Mouse (Mus musculus) right cerebral cortex, postnatal 10 days (tissue): ENCODE measurements at regions not wholly inside any gene's neighbourhood (a gene's known extent, or its start where the extent isn't known, plus 50 kb on each side); places are given as distances from the start of the nearest gene placed in this dataset.

ENCODE experiments used
- DNase-seq, 2 experiments: peaks; one replicate each; pipeline ENCODE4 v3.0.0; 2021; ENCODE audit warnings: low spot score in 2 of 2

DNA sequence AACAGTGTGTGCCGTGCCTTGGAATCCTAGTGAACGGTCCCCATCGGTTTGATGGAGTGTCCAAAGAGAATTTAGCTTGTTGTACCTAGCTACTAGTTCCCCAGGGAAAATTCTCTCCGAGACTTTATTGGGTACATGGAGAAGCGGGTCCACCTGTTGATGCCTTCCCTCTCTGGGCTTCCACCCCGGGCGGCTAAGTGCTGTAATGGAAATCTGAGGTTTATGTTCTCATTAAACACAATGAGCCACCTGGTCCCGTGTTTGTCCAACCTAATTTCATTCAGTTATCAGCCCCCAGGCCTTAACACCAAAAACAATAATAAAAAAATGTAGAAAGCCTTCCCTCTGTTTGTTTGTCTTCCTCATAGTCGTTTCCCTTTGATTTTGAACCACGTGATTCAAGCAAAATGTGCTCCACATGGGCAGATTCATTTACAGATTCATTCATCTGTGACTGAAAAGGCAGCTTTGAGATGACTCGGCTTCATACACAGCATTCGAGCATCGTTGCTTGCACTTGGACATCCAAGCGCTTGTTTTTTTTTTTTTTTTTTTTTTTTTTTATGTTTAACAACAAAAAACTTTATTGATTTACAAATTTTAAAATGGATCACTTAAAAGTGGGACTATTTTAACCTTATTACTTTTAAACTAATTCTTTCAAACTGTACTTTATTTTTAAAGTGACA, 84.5 kb upstream of the Smim23 start:
- DNase-seq: no peak

DNA sequence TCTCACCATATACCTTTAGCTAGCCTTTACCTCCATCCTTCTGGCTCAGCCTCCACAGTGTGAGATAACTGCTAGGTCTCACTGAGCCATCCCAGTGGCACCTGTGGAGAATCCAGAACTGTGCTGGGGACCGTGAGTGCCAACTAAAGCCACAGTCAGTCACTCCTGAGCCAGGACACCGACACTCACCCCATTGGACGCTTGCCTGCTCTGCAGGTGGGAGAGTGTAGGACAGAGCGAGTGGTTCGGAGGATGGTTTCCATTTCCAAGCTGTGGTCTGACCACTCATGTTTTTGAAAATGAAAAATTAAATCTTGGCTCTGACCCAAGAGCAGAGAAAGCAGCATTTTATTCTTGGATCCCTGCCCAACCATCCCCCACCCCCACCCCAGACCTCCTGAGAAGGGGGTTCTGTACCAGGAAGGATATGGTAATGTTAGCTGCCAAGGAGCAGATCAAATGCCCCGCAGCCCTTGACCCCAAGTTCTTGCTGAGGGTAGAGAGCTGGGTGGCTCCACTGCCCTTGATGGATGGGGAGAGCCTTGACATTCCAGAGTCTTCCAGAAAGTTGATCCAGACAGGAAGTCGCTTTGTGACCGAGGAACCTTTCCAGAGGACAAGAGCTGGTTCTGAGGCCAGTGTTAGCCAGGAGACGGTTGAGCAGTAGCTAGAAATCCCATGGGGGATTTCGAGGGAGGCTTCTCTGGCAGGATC, 83.3 kb upstream of the Smim23 start:
- DNase-seq: no peak

- DNase-seq: no peak
Observed at GRCm38 (mm10) chr11:32903970-32904369, 79.6 kb upstream of the Smim23 start.

DNA sequence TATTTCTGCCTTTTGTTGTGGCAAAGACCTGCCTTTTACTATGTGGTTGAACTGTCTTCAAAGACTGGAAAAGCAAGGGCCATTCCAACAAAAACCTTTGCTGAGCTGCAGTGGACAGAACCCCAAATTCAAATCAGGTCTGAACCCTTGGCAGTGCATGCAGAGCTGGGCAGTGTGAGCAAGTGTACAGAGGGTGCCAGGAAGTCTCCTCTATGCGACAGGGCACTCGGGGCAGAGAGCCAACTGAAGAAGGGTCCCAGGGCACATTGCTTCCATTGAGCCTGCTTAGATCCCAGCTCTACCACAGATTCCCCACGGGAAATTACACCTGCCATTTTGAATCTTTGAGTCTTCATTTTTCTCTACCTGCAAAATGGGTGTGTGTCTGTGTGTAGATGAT, 79.0 kb upstream of the Smim23 start:
- peak; percentile 70 to 74 for DNase-seq

DNA sequence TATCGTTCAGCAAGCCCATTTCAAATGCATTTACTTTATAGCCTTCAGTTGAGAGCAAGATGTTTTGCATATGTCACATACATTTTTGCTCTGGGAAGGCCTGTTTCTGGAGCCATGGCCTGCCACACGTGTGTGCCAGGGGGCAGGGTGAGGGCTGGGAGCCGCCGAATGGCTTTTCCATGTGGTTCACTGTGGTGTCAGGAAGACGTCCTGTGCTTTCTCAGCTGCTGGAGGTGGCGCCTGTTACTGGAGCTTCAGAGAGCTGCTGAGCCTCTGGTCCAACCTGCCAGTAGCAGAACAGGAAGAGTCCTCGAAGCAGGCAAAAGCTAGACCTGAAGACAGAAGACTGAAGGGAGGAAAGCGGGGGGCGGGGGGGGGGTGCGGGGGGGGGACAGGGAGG, 78.5 kb upstream of the Smim23 start:
- DNase-seq: no peak

DNA sequence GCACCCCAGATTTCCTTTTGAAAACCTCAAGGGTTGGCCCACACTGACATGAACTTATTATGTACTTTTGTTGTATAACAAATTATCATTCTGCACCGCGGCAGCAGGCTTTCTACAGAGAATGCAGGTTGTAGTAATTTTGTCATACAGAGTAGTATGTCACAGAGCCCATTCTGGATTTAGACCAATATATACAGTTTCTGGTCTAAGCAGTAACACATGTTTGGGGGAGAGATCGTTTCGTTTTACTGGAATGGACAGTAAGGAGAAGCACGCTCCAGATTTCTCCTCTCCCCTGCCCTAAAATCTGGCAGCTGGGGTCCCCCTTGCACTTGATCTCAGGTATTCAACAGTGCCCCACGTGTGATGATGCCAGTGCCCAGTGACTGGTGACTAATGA, 76.0 kb upstream of the Smim23 start:
- no peak for DNase-seq

DNA sequence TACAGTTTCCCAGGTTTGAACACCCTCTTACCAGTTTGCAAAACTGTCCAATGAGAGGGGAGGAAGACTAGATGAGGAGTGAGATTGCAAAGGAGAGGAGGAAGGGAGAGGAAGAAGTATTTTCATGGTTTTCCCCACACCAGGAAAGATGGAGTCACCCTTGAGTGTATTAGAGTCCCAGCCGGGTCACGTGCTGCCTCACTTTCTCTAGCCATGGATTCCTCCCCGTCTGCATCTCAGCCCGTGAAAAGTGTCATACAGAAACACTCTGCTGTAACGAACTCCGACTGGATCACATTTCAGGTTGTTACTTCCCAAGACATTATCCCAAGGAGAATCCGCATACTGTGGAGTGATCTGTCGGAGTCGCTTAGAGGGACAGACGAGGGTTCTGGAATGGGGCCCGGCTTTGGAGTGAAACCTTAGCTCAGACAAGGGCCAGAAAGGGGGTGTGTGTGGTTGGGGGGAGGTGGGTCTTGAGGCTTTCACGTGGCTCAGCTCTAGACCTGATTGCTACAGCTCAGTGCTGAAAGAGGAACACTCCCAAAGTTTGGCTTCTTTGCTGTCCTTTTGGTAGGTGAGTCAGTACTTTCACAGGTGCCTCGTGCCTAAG, 75.3 kb upstream of the Smim23 start:
- peak in 1 of 2 experiments; percentile 7 for DNase-seq

DNA sequence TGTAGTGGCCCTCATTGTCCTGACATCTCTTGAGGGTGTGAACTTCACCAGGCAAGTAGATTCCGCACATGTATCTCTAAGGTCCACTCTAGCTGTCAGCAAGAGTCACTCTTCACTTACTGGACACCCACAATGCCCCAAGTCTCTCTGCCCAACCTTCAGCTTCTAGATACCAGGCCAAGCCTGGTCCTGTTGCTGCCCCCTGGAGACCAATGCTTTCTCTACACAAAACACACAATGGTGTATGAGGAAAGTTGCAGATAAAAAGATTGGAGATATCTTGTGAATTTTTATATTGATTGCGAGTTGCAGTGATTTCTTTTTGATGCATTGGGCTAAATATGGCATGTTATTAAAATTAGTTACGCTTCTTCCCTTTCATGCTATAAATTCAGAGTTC, 71.0 kb upstream of the Smim23 start:
- DNase-seq: peak in 1 of 2 experiments; percentile 15

- peak in 1 of 2 experiments; percentile 9 for DNase-seq
Observed at GRCm38 (mm10) chr11:32893146-32893903, 68.9 kb upstream of the Smim23 start.

DNA sequence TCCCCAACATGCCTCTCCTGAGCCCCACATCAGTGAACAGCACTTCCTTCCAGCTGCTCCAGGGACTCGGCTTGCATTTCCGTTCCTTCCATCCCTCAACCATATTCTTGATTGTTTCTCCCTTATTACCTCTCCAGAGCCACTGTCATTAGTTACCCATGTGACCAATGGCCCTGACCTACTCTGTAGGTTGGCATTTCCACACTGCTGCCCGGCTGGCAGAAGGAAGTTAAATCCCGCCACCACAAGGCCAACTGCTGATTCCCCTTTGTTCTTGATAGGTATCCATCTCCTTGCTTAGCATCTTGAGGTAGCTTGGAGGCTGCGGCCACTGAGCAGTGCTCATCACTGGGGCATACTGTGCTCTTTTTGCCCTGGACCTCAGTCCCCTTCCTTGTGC, 68.1 kb upstream of the Smim23 start:
- peak in 1 of 2 experiments; percentile 6 for DNase-seq

DNA sequence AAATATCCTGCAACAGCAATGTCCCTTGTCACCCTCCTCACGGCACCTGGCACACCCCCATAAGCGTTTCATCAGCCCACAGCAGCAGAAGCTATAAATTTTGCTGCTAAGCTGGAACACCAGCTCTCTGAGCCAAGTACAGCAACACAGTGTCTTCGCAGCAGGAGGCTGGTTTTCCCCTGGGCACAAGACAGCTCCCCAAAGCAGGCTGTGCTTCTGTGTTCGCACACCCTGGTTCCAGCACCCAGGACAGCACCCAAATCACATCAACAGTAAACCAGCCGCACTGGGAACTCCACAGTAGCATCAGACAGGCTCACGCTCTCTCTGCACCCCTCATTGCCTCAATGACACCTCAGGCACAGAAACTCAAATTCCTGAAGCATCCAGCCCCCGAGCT, 64.8 kb upstream of the Smim23 start:
- DNase-seq: peak; percentile 29 to 33

GRCm38 (mm10) chr11:32884744-32885143, 60.3 kb upstream of the Smim23 start:
- peak in 1 of 2 experiments; percentile 9 for DNase-seq

DNA sequence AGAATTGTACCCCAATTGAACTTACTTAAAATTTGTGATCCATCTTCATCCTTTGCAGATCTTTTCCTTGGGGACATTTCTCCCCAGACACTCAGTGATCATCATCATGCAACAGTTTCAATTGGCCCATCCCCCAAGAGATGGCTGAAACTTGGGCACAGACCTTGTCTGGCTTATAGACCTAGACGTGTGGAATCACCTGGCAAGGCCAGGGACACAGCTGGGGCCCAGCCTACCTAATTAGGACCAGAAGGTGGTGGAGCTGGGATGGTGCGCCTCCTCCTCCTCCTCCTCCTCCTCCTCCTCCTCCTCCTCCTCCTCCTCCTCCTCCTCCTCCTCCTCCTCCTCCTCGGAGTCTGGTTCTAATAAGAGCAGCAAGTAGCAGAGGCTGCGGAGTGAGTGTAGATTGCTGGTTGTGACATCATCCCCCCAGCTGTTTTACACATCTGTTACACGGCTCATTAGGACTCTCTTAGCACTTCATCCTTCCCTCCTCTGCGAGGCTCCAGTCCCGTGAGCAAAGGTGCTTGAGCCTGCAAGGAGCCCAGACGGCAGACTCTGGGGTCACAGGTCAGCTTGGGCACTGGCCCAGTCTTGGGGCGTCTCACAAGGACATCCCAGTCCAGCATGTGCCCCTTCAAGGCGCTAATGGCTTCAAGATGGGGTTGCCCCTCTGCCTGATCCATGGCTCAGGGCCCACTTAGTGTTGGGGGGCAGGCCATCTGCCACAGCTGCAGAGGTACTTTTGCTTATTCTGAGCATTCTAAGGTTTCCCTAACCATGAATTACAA, 58.9 kb upstream of the Smim23 start:
- DNase-seq: no peak

DNA sequence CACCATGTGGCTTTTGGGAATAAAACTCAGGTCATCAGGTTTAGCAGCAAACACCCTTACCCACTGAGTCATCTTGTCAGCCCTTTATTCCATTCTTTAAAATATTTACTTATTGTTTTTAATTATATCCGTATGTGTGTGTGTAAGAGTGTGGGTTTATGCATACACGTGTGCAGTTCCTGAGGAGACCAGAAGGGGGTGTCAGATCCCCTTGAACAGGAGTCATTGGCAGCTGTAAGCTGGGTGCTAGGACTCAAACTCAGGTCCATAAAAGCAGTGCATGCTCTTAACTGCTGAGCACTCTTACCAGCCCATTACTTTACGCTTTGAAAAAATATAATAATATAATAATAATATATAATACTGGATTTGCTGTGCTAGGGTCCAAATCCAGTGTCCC, 54.6 kb upstream of the Smim23 start:
- no peak for DNase-seq
